ENCODE assay signal across 10 mouse cellular contexts in the genomic region with DNA sequence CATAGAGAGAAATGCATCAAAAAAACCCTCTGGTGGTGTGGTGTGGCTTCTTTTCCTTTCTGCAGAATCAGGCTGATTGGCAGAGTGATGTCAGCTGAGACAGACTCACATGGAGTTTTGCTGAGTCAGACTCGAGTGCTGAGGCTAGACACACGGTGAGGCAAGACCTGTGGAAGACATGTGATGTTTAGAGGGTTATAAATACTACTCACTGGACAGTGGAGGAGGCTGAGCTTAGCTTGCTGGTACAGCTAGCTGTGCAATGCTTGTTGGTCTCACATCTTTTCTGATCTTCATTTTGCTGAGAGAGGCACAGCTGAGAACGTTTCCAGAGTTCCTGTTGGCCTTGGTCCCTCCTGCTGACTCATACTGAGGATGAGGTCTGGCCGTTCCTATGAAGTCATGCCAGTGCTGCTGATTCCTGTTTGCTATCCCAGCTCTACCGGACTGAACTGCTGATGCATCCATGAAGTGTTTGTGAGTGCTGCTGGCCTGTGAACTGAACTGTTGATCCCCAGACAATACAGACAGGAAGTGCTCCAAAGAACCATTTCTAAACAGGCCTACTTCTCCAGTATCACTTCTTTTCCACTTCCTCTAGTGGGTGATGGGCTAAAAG.
DNase-seq lines count a peak whose midpoint lies in the region; ATAC-seq and TF ChIP-seq lines count a peak whose summit lies in the region.
"Had no signal": no experiment of that assay in that cellular context is flagged by ENCODE, and none has a peak within 500 bp of the region (broad histone marks: within the 10 kb centered on the region; RNA-seq: fewer than 3 reads in every experiment).

No protein-coding gene starts in this region.

- H3K36me3 ChIP-seq in heart, embryonic 12.5 days, result no peaks in the 10 kb centered on the region
- H3K36me3 ChIP-seq: limb, embryonic 15.5 days had no signal

- POLR2A ChIA-PET in Patski (lab: Charles Lee), result no interaction called here

- H3K4me2 ChIP-seq in heart, embryonic 12.5 days, result no peak overlapping the region
- H3K4me2 ChIP-seq: limb, embryonic 15.5 days had no signal

- H3K4me1 ChIP-seq in heart, embryonic 12.5 days (replicated peaks), result no peaks in the 10 kb centered on the region
- H3K4me1 ChIP-seq: limb, embryonic 15.5 days had no signal

- H3K4me3 ChIP-seq in heart, embryonic 12.5 days, result no peak overlapping the region
- H3K4me3 ChIP-seq: limb, embryonic 15.5 days had no signal

- in situ Hi-C loops in Patski (cut with MboI; ENCODE audit: low pct_unique_long_range_greater_than_20kb), result no loop called here

- no peak overlapping the region for H3K9ac ChIP-seq in heart, embryonic 12.5 days
- H3K9ac ChIP-seq: limb, embryonic 15.5 days had no signal

- no peaks in the 10 kb centered on the region for H3K27me3 ChIP-seq in heart, embryonic 12.5 days (replicated peaks)
- no peaks in the 10 kb centered on the region for H3K27me3 ChIP-seq in Patski
- H3K27me3 ChIP-seq: limb, embryonic 15.5 days had no signal

- ATAC-seq in heart, embryonic 12.5 days (ENCODE audit: insufficient number of reproducible peaks, low FRiP score), result no peak
- peak; percentile 47 for ATAC-seq in Patski
- ATAC-seq in granulocyte monocyte progenitor cell, adult 5-6 weeks (replicated peaks; ENCODE audit: poor library complexity, severe bottlenecking), result peak; percentile 46

- TF ChIP-seq CTCF in Patski (IDR thresholded peaks at IDR 0.05), result no peak

- peak; percentile 7 for DNase-seq in heart, adult 8-10 months (ENCODE audit: low spot score)
- DNase-seq in Patski (ENCODE audit: low read depth, low spot score), result no peak
- peak; percentile 16 to 28 for DNase-seq in lung, postnatal 4 days
- no peak for DNase-seq in frontal cortex, adult 2 months (ENCODE audit: extremely low spot score in 1 of 2, low spot score in 1 of 2)
- no peak for DNase-seq in cerebellum, adult 8-10 months
- no peak for DNase-seq in left cerebral cortex, postnatal 25 days (ENCODE audit: low spot score in 2 of 2)
- DNase-seq: cerebellum, adult 11 months had no signal

- intact Hi-C loops in left cerebral cortex, postnatal 25 days (cut with DNase I), result no loop called here

- 48% methylated on average over 5 of the region's 5 CpGs for WGBS in heart, embryonic 12.5 days

- H3K9me3 ChIP-seq in heart, embryonic 12.5 days (replicated peaks), result peaks cover 9% of the 10 kb centered on the region
- H3K9me3 ChIP-seq: limb, embryonic 15.5 days had no signal

- CTCF ChIA-PET in Patski (lab: Charles Lee), result interaction anchor here (1.1 kb wide), 1 partner anchor 38 kb away, joined by 3 read pairs; no protein-coding TSS in a partner anchor

- no peak overlapping the region for H3K27ac ChIP-seq in heart, embryonic 12.5 days (ENCODE audit: poor library complexity, severe bottlenecking)
- H3K27ac ChIP-seq: limb, embryonic 15.5 days had no signal

Comparison
In these comparisons a context has a peak if more than half of its experiments do, and no peak if none do; other contexts are left out.
1. DNase-seq: peak in heart, adult 8-10 months (single experiment) and lung, postnatal 4 days (2 of 2); none in Patski (single experiment), frontal cortex, adult 2 months (0 of 2), cerebellum, adult 8-10 months (single experiment) and left cerebral cortex, postnatal 25 days (0 of 2).